Mouse (Mus musculus) liver, adult 10 weeks (tissue): ENCODE results near the gene H1f0. TPM values are rescaled to one million over a fixed set of nuclear protein-coding genes. Genes with fewer than 3 reads are reported as not detected.

Source experiments
- polyA plus RNA-seq: library from polyadenylated mRNA; stranded (reverse); fragments of 350-450 nt; fragmentation: Illumina TruSeq; extraction: RNeasy Lipid Tissue Mini Kit (QIAGEN cat#74804); gene quantifications from one replicate; pipeline ENCODE4 v1.2.3, GENCODE M21; 2014; ENCODE audit warnings: low read depth, low replicate concordance

Gene H1f0
- polyA plus RNA-seq: 71.3 TPM

DNA sequence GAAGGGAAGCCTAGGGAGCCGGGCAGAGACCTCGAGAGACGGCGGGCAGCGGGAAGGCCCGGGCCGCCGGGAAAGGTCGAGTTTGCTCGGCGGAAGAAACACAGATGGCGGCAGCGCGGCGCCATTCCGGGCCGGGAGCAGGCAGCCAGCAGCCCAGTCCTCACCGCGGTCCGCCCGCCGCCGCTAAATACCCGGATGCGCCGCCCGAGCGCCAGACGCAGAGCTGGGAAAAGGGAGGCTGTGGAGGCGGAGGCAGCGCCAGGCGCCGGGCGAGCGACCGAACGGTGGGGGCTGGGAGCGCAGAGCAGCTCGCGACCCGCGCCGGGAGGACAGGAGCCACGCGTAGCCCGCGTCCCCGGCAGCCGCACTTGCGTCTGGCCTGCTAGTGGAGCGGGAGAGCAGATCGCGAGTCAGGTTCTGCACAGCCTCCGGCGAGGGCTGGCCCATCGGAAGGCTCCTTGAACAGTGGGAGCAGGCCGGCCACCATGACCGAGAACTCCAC, at the start of gene H1f0:
TSS of gene H1f0 (plus strand) at position 214 of the 502 bp plus-strand sequence.

DNA sequence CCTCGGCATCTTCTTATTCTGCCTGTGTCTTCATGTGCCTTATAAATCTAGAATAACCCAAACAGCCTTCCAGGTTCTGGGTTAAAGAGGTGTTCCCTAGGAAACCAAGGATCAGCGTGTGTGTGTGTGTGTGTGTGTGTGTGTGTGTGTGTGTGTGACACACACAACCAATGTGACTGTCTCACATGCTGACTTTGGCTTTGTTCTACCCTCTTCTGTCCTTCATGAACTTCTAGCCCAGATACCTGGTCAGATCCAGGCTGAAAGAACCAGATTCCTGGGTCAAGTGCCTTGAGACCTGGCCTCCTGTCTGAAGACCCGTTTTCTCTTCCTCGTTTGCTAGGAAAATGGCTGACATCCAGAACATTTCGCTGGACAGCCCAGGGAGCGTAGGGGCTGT, 13.3 kb downstream of the H1f0 start, which contains the start of gene Galr3:
TSS of gene Galr3 (plus strand) at position 301 of the 400 bp plus-strand sequence.

DNA sequence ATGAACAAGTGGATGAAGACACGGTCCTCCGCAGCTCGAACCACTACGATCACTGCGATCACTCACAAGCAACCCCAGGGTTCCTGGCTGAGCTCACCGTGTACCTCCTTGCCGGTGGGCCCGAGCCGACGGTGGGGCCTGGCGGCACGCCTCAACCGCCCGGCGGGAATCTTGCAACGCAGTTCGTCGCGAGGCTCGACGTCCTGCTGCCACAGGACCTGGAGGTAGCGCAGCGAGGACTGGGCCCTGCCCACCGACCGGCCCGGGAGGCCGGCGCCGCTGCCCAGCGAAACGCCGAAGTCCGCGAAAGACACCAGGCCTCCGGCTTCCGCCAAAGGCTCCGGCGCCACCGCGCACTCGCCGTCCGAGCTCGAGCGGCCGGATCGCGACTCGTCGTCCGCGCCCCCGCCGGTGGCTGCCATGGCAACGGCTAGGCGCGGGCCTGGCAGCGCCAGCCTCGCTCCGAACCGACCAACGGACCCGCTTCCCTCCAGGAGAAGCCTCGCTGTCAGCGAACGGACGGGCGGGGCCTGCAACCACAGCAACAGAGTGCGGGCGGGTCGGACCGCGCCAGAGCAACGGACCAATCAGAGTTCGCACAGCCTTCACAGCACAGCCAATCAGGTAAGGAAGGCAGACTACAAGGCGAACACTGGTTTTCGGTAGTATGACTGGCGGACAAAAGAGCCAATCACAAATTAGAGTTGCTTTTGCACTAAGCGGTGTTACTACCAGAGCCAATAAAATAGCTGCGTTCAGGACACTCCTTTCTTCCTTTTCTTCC, 34.3 kb downstream of the H1f0 start, which contains the start of gene Ankrd54:
TSS of gene Ankrd54 (minus strand) at position 518 of the 784 bp plus-strand sequence.

DNA sequence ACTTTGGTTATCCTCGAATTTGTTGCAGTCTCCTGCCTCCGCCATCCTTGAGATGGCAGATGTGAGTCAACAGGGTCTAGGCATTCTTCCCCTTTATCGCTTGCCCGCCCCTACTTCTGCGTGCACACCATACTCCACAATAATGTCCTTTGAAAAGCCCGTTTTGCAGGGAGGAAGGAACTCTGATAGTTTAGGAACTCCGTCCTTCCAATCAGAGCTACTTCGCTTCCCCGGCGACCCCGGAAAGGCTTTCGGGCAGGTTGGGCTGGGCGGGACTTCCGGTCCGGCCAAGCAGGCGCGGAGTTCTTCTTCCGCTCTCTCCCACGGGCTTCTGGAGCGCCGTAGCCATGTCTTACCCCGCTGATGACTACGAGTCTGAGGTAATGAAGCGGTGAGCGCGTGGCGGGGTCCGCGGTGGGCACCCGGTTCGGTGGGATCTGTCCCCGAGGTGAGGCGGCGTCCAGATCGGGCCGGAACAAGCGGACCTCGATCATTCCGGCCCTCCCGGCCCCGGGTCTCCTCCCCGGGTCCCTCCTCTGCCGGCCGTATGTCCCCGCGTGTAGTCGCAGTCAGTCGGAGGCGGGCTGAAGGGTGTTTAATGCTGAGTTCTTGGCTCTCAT, 46.8 kb downstream of the H1f0 start, which contains the start of gene Eif3l:
TSS of gene Eif3l (plus strand) at position 267 of the 620 bp plus-strand sequence.

Other genes starting within 250 kb of the H1f0 start
- 0.48 TPM for gene Card10, start 225.4 kb upstream of the H1f0 start, polyA plus RNA-seq
- gene Cdc42ep1, start 185.8 kb upstream of the H1f0 start, polyA plus RNA-seq: 0.24 TPM
- not detected for gene Lgals2, start 172.9 kb upstream of the H1f0 start, polyA plus RNA-seq
- gene Gga1, start 151.3 kb upstream of the H1f0 start, polyA plus RNA-seq: 1.1 TPM
- not detected for gene Gm49510, start 128.8 kb upstream of the H1f0 start, polyA plus RNA-seq
- gene Sh3bp1, start 128.7 kb upstream of the H1f0 start, polyA plus RNA-seq: not detected
- not detected for gene Pdxp, start 114.5 kb upstream of the H1f0 start, polyA plus RNA-seq
- 2.0 TPM for gene Lgals1, start 101.7 kb upstream of the H1f0 start, polyA plus RNA-seq
- gene Nol12, start 93.5 kb upstream of the H1f0 start, polyA plus RNA-seq: 3.0 TPM
- gene Triobp, start 80.7 kb upstream of the H1f0 start, polyA plus RNA-seq: 0.77 TPM
- not detected for gene Galr3, start 13.4 kb downstream of the H1f0 start, polyA plus RNA-seq
- 0.90 TPM for gene Ankrd54, start 34.4 kb downstream of the H1f0 start, polyA plus RNA-seq
- gene Eif3l, start 46.7 kb downstream of the H1f0 start, polyA plus RNA-seq: 40.0 TPM
- gene Micall1, start 80.4 kb downstream of the H1f0 start, polyA plus RNA-seq: 3.2 TPM
- 1.1 TPM for gene Polr2f, start 112.6 kb downstream of the H1f0 start, polyA plus RNA-seq
- not detected for gene 1700088E04Rik, start 112.8 kb downstream of the H1f0 start, polyA plus RNA-seq
- not detected for gene Sox10, start 136.8 kb downstream of the H1f0 start, polyA plus RNA-seq
- 7.5 TPM for gene Pick1, start 200.7 kb downstream of the H1f0 start, polyA plus RNA-seq
- gene Gm49486, start 200.9 kb downstream of the H1f0 start, polyA plus RNA-seq: 0.16 TPM
- gene Slc16a8, start 226.3 kb downstream of the H1f0 start, polyA plus RNA-seq: not detected